Mouse (Mus musculus): ENCODE results near the gene Slc5a4a. TPM values are rescaled to one million over a fixed set of nuclear protein-coding genes. Genes with fewer than 3 reads are reported as not detected.

The Slc5a4a gene
- polyA plus RNA-seq, 1 experiment from 2014 or later = not detected

GRCm38 (mm10) chr10:76218240-76218639 lies 71.0 kb downstream of the Slc5a4a start:
- peaks cover 90% of the 10 kb centered on the region for H3K36me3 ChIP-seq
- H3K9me3 ChIP-seq = peaks cover 15% of the 10 kb centered on the region
- no peak for ATAC-seq (ENCODE audit: insufficient number of reproducible peaks, insufficient read depth, low FRiP score, low TSS enrichment)
- H3K4me1 ChIP-seq = no peaks in the 10 kb centered on the region
- H3K9ac ChIP-seq = no peak overlapping the region
- 77% methylated on average over 9 of the region's 9 CpGs for WGBS
- H3K4me2 ChIP-seq (replicated peaks) = no peak overlapping the region
- no peak overlapping the region for H3K27ac ChIP-seq
- no peak overlapping the region for H3K4me3 ChIP-seq
- no peaks in the 10 kb centered on the region for H3K27me3 ChIP-seq

DNA sequence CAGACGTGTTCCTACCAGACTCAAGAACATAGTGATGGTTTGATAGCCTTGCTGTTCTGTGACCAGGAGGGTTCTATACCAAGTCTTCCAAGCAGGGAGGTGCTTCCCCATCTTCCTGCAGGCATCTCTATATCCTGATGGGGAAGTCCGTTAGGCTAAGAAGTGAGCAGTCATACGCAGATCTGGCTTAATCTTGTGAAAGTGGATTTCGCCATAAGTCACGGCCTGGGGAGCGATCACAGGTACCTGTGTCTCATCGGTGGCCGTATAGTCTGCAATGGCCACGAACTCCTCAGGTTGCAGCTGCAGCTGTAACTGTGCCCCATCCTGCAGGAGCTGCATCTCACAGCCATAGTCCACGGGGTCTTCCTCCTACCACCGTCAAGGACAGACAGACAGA lies 78.7 kb downstream of the Slc5a4a start:
- H3K36me3 ChIP-seq = peaks cover 40% of the 10 kb centered on the region
- no peak overlapping the region for H3K9ac ChIP-seq
- H3K4me3 ChIP-seq = no peak overlapping the region
- H3K4me2 ChIP-seq (replicated peaks) = no peak overlapping the region
- H3K27me3 ChIP-seq = no peaks in the 10 kb centered on the region
- no peaks in the 10 kb centered on the region for H3K9me3 ChIP-seq
- ATAC-seq (ENCODE audit: insufficient number of reproducible peaks, insufficient read depth, low FRiP score, low TSS enrichment) = no peak
- no peak overlapping the region for H3K27ac ChIP-seq
- H3K4me1 ChIP-seq = no peaks in the 10 kb centered on the region
- 87% methylated on average over 11 of the region's 11 CpGs for WGBS

DNA sequence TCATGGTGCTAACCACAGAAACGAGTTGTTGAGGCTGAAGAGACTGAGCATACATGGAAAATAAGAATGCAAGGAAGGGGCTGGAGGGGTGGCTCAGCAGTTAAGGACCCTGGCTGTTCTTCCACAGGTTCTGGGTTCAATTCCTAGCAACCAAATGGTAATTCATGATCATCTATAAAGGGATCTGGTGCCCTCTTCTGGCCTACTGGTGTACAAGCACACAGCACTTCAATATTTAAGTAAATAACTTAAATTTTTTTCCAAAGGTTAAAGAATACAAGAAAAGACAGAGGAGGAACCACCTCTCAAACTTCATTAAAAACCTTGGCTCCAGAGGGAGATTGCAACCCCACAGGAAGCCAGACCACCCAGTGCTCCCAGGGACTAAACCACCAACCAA lies 82.4 kb downstream of the Slc5a4a start:
- Histone ChIP-seq H3K36me3 (peaks cover 6% of the 10 kb centered on the region), H3K9me3 (no peaks in the 10 kb centered on the region), H3K9ac (no peak overlapping the region), H3K27me3 (no peaks in the 10 kb centered on the region), H3K4me3 (no peak overlapping the region), H3K4me1 (no peaks in the 10 kb centered on the region), H3K27ac (no peak overlapping the region), H3K4me2 (replicated peaks) (no peak overlapping the region)
- no peak for ATAC-seq (ENCODE audit: insufficient number of reproducible peaks, insufficient read depth, low FRiP score, low TSS enrichment)
- WGBS = 84% methylated on average over 1 of the region's 1 CpGs

DNA sequence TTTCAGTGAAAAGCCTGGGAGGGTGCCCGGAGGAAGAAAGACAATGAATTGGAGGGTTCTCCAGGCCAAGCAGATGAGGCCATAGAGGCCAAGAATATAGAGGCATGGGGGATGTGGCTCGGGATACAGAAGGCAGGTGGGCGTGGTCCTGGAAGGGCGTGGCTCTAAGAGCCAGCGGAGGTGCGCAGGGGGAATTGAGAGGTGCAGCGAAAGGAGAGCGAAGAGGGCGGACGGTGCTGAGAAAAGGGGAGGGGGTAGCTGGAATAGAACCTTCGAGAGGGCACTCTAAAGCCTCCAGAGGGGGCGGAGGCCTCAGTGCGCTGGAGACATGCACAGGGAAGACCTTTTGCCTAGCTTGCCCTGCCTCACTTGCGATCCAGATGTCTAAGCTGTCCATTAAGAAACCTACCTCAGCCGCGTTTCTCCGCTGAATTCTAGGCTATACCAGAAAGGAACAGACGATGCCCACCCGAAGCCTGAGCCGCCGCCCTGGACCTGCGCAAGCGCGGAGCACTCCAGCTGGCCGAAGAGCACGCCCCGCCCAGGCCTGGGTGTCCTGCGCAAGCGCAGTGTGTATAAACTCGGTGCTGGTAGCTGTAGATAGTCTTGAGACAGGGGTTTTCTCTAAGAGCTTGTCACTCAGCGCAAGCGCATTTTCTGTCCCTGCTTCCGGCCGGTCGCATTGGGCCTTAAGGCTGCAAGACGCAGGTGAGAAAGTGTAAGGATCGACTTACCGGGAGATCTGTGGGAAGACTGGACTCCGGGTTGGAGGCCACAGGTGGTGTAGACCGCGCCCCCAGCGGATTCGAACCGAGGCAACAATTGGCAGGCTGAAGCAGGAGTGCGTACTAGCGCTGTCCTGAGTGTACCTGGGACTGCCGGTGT lies 90.3 kb downstream of the Slc5a4a start, which contains the start of gene Prmt2:
Gene Prmt2, minus strand, starts transcription at position 525 of the 885 bp plus-strand sequence.
- WGBS = under 1% methylated on average over 47 of the region's 47 CpGs
- H3K4me3 ChIP-seq = peak within 1 kb of the TSS; percentile 70
- H3K9ac ChIP-seq = peak within 1 kb of the TSS; percentile 69
- peak within 1 kb of the TSS; percentile 71 for H3K4me2 ChIP-seq (replicated peaks)
- H3K36me3 ChIP-seq = peaks cover 6% of the 10 kb centered on the region; the same call in 1 of the 2 replicates
- H3K27ac ChIP-seq = peak within 1 kb of the TSS; percentile 93
- ATAC-seq (ENCODE audit: insufficient number of reproducible peaks, insufficient read depth, low FRiP score, low TSS enrichment) = peak; percentile 94
- no peaks in the 10 kb centered on the region for H3K27me3 ChIP-seq
- H3K4me1 ChIP-seq = peaks cover 12% of the 10 kb centered on the region
- no peaks in the 10 kb centered on the region for H3K9me3 ChIP-seq

MicroRNAs encoded within 50 kb of the gene (microRNA counts, 519-probe panel; counts per million panel counts)
- 460 counts per million, percentile 65 among the panel's probes with 10 or more counts for microRNA mmu-miR-678

Small RNA genes lying within 50 kb of the gene (microRNA-seq; reads per million reads assigned to microRNA genes)
- 0.54 reads per million for gene Mir678

Other genes starting within 250 kb of the Slc5a4a start
- gene Smarcb1, start 225.8 kb upstream of the Slc5a4a start, polyA plus RNA-seq (2016; fragmentation: Nextera tagmentation; extraction: Ambion mirVana) = 269 TPM in 2 replicates
- 10.2 and 11.8 TPM in 2 replicates for gene Chchd10, start 214.3 kb upstream of the Slc5a4a start, polyA plus RNA-seq (2016; fragmentation: Nextera tagmentation; extraction: Ambion mirVana)
- 110 and 112 TPM in 2 replicates for gene Mmp11, start 211.0 kb upstream of the Slc5a4a start, polyA plus RNA-seq (2016; fragmentation: Nextera tagmentation; extraction: Ambion mirVana)
- 0.31 and 0.37 TPM in 2 replicates for gene Gm867, start 206.8 kb upstream of the Slc5a4a start, polyA plus RNA-seq (2016; fragmentation: Nextera tagmentation; extraction: Ambion mirVana)
- 0.56 and 0.79 TPM in 2 replicates for gene Vpreb3, start 204.4 kb upstream of the Slc5a4a start, polyA plus RNA-seq (2016; fragmentation: Nextera tagmentation; extraction: Ambion mirVana)
- not detected in 2 replicates for gene Gm5134, start 192.9 kb upstream of the Slc5a4a start, polyA plus RNA-seq (2016; fragmentation: Nextera tagmentation; extraction: Ambion mirVana)
- gene Zfp280b, start 114.8 kb upstream of the Slc5a4a start, polyA plus RNA-seq (2016; fragmentation: Nextera tagmentation; extraction: Ambion mirVana) = 26.4 and 28.7 TPM in 2 replicates
- gene Slc5a4b, start 36.5 kb upstream of the Slc5a4a start, polyA plus RNA-seq (2016; fragmentation: Nextera tagmentation; extraction: Ambion mirVana) = 0.05 TPM in 1 of 2 replicates, not detected in the other
- 69.4 and 75.0 TPM in 2 replicates for gene Prmt2, start 90.4 kb downstream of the Slc5a4a start, polyA plus RNA-seq (2016; fragmentation: Nextera tagmentation; extraction: Ambion mirVana)
- 1.2 and 1.6 TPM in 2 replicates for gene S100b, start 106.4 kb downstream of the Slc5a4a start, polyA plus RNA-seq (2016; fragmentation: Nextera tagmentation; extraction: Ambion mirVana)
- gene Dip2a, start 197.8 kb downstream of the Slc5a4a start, polyA plus RNA-seq (2016; fragmentation: Nextera tagmentation; extraction: Ambion mirVana) = 12.5 and 14.9 TPM in 2 replicates

Measured in embryonic facial prominence, embryonic 12.5 days (tissue).